Mouse (Mus musculus) myocyte (in vitro differentiated cells): ENCODE data around the gene Fam149a.

ENCODE experiments used
- CEBPB ChIP-seq: IDR thresholded peaks from 2 replicates; pipeline ENCODE4 v1.6.1; 2011; ENCODE audit warnings: mild to moderate bottlenecking, moderate library complexity; ENCODE audit not compliant: poor library complexity, insufficient read depth, severe bottlenecking
- MAX ChIP-seq: IDR thresholded peaks from one replicate; pipeline ENCODE4 v1.6.1; 2011; ENCODE audit warnings: low read depth, mild to moderate bottlenecking, control low read depth
- MYOD1 ChIP-seq, 3 experiments: IDR thresholded peaks; one replicate each; pipeline ENCODE4 v1.6.1; 2011; ENCODE audit warnings: control low read depth in 2 of 3, low read depth in 2 of 3, mild to moderate bottlenecking in 2 of 3, moderate library complexity in 1 of 3; ENCODE audit not compliant: insufficient read length in 2 of 3, control insufficient read depth in 1 of 3
- MYOG ChIP-seq, 3 experiments: IDR thresholded peaks; one replicate each; pipeline ENCODE4 v1.6.1; 2011; ENCODE audit warnings: control low read depth in 2 of 3, low read depth in 2 of 3, mild to moderate bottlenecking in 2 of 3; ENCODE audit not compliant: insufficient read length in 2 of 3, control insufficient read depth in 1 of 3, insufficient read depth in 1 of 3
- POLR2A ChIP-seq: IDR thresholded peaks from one replicate; pipeline ENCODE4 v1.6.1; 2011; ENCODE audit warnings: low read depth, mild to moderate bottlenecking, control low read depth, moderate library complexity; ENCODE audit not compliant: insufficient read length
- POLR2AphosphoS2 ChIP-seq: IDR thresholded peaks from one replicate; pipeline ENCODE4 v1.6.1; 2011; ENCODE audit warnings: low read depth, control low read depth; ENCODE audit not compliant: insufficient read length
- SRF ChIP-seq: IDR thresholded peaks from one replicate; pipeline ENCODE4 v1.6.1; 2011; ENCODE audit warnings: low read depth; ENCODE audit not compliant: control insufficient read depth, insufficient read length
- TCF12 ChIP-seq: IDR thresholded peaks from one replicate; pipeline ENCODE4 v1.6.1; 2011; ENCODE audit warnings: mild to moderate bottlenecking, control low read depth; ENCODE audit not compliant: poor library complexity, insufficient read depth, severe bottlenecking

DNA sequence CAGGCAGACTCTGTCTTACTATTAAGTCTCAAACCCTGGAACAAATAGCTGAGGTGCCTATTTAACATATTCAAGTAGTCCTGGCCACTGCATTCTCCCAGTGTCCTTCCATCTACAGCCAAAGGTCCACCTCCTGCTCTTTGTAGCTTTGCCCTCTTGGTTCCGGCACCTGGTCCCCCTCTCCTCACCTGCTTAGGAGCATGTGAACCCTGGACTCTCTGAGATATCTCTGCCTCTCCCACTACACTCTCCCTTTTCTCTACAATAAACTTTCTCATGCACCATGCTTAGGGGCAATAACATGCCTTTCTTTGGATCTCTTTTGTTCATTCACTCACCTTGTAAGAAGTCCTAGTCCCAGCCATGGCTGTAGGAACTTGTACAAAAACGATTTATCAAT lies 60.7 kb downstream of the Fam149a start:
- TF ChIP-seq POLR2A = no peak
- TF ChIP-seq SRF = no peak
- TF ChIP-seq MYOD1 (IDR thresholded peaks at IDR 0.05; ENCODE audit: control insufficient read depth in 1 of 3, insufficient read length in 2 of 3, low read depth in 2 of 3) = no peak
- TF ChIP-seq MYOG (IDR thresholded peaks at IDR 0.05; ENCODE audit: control insufficient read depth in 1 of 3, insufficient read depth in 1 of 3, insufficient read length in 2 of 3, low read depth in 2 of 3) = no peak
- no peak for TF ChIP-seq POLR2AphosphoS2
- no peak for TF ChIP-seq TCF12
- no peak for TF ChIP-seq MAX
- TF ChIP-seq CEBPB = no peak
